Mouse (Mus musculus): ENCODE results near the gene Pold1. TPM values are rescaled to one million over a fixed set of nuclear protein-coding genes. Genes with fewer than 3 reads are reported as not detected.

Pold1 gene
- 10 to 100 TPM; 45.0 to 65.0 TPM for total RNA-seq (2023)

DNA sequence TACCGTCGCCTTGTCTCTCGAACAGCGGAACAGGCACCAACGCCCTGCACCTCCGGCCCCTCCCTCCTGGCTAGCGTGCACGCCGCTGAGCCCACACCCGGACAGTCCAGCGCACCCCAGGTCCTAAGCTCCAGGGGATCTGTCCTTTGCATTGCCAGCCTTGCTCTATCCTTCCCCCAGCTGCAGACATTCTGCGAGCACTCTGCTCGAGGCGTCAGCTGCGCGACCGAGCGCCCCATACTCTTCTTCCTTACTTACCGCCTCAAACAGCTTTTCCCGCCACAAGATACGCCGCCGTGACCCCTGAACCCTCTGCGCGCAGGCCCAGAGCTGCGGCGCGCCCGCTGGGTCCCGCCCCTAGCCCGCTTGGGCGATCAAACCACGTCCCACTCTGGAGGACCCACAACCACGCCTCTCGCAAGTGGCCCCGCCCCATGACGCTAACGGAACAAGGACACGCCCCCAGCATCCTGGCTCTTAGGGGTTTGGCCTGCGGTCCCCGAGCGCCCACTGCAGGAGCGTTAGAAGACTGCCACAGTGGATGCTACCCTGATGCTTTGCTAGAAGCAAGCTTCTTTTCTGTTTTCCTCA is at the start of gene Pold1:
Pold1 (minus strand) TSS at position 353 of the 591 bp plus-strand sequence.

GRCm38 (mm10) chr7:44590402-44591347 is 42.0 kb upstream of the Pold1 start, which contains the start of gene Kcnc3:
Gene Kcnc3, plus strand, starts transcription at chr7:44590664.

GRCm38 (mm10) chr7:44572213-44572701 is 23.6 kb upstream of the Pold1 start, which contains the start of gene Napsa:
Gene Napsa, plus strand, starts transcription at chr7:44572380.

DNA sequence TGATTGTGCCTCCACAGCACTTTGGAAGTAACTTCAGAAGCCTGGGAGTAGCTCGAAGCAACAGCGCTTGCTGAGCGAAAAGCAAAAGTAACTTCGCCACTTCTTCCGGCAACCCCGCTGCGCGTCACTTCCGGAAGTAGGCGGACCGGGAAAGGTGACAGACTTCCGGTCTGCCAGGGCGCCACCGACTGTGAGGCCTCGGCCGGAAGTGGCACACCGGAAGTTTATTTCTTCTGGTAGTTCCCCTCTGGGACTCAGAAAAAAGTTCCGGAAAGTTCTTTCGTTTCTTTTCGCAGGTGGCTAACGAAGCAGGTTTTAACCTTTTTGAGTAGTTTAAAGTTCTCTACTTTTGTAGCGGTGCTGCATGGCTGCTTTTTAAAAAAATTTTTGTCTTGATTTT is 5.2 kb upstream of the Pold1 start, which contains the start of gene Nr1h2:
Nr1h2 (minus strand) TSS at position 126 of the 400 bp plus-strand sequence.

GRCm38 (mm10) chr7:44531946-44532732 is 16.5 kb downstream of the Pold1 start, which contains the start of gene Spib:
Gene Spib, minus strand, starts transcription at chr7:44532071.

DNA sequence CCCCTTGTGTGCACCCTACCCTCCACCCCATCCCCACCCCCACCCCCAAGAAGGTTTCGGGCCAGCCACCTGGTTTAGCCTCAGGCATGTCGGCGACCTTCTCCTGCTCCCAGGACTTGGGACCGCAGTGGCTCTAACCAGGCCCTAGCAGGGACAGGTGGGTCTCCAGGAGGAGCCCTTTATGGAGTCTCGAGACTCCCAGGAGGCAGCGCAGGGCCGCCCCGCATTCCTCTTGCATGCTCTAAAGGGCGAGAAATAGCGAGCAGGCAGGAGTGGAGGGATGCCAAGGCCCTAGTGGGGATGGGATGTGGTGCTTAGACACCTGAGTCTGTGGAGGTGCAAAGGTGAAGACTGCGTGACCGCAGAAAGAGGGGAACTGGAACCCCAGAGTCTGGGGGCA is 24.1 kb downstream of the Pold1 start, which contains the start of gene Mybpc2:
Mybpc2 (minus strand) TSS at position 155 of the 400 bp plus-strand sequence.

GRCm38 (mm10) chr7:44495992-44496770 is 52.5 kb downstream of the Pold1 start, which contains the start of the genes Emc10 and Fam71e1:
Gene Emc10, minus strand, starts transcription at chr7:44496529.
Gene Fam71e1, plus strand, starts transcription at chr7:44496581.

Other genes with a start within 250 kb of the Pold1 start
- 1 to 10 TPM in 1 of 2 experiments, under 1 TPM in 1; 0.98 to 1.1 TPM for gene Clec11a, start 241.9 kb downstream of the Pold1 start, total RNA-seq (2023)
- gene Shank1, start 238.6 kb downstream of the Pold1 start, total RNA-seq (2023): under 1 TPM; 0.21 to 0.82 TPM
- gene Syt3, start 164.7 kb downstream of the Pold1 start, total RNA-seq (2023): under 1 TPM in 1 of 2 experiments, not detected in 1; 0.87 TPM
- gene 1700008O03Rik, start 163.0 kb downstream of the Pold1 start, total RNA-seq (2023): not detected
- gene Lrrc4b, start 119.8 kb downstream of the Pold1 start, total RNA-seq (2023): not detected
- not detected for gene Aspdh, start 83.5 kb downstream of the Pold1 start, total RNA-seq (2023)
- 10 to 100 TPM; 46.2 to 57.4 TPM for gene Josd2, start 80.9 kb downstream of the Pold1 start, total RNA-seq (2023)
- gene Emc10, start 52.3 kb downstream of the Pold1 start, total RNA-seq (2023): 10 to 100 TPM; 89.9 to 94.2 TPM
- 1 to 10 TPM; 5.4 to 6.4 TPM for gene Fam71e1, start 52.3 kb downstream of the Pold1 start, total RNA-seq (2023)
- gene Mybpc2, start 24.2 kb downstream of the Pold1 start, total RNA-seq (2023): not detected
- gene Spib, start 16.8 kb downstream of the Pold1 start, total RNA-seq (2023): 1 to 10 TPM in 1 of 2 experiments, under 1 TPM in 1; 0.86 to 4.0 TPM
- 100 to 1,000 TPM; 285 to 303 TPM for gene Nr1h2, start 5.1 kb upstream of the Pold1 start, total RNA-seq (2023)
- gene Napsa, start 23.5 kb upstream of the Pold1 start, total RNA-seq (2023): 1 to 10 TPM; 1.6 to 5.3 TPM
- under 1 TPM; 0.24 to 0.47 TPM for gene Kcnc3, start 41.8 kb upstream of the Pold1 start, total RNA-seq (2023)
- gene Myh14, start 122.0 kb upstream of the Pold1 start, total RNA-seq (2023): under 1 TPM in 1 of 2 experiments, not detected in 1; 0.18 TPM
- gene Izumo2, start 159.9 kb upstream of the Pold1 start, total RNA-seq (2023): not detected
- 10 to 100 TPM; 99.4 to 99.8 TPM for gene Vrk3, start 199.6 kb upstream of the Pold1 start, total RNA-seq (2023)
- under 1 TPM; 0.93 to 0.98 TPM for gene Zfp473, start 202.2 kb upstream of the Pold1 start, total RNA-seq (2023)